Mouse (Mus musculus) bone marrow macrophage, adult 2 months (primary cell): ENCODE measurements around the gene Senp3.

Experiments
- CTCF ChIP-seq: IDR thresholded peaks from 2 replicates; pipeline ENCODE4 v1.5.1; 2012; ENCODE audit warnings: low read depth, mild to moderate bottlenecking, low read length, moderate library complexity
- POLR2A ChIP-seq: IDR thresholded peaks from 2 replicates; pipeline ENCODE4 v1.6.1; 2012; ENCODE audit warnings: mild to moderate bottlenecking, low read depth, low read length, borderline replicate concordance

DNA sequence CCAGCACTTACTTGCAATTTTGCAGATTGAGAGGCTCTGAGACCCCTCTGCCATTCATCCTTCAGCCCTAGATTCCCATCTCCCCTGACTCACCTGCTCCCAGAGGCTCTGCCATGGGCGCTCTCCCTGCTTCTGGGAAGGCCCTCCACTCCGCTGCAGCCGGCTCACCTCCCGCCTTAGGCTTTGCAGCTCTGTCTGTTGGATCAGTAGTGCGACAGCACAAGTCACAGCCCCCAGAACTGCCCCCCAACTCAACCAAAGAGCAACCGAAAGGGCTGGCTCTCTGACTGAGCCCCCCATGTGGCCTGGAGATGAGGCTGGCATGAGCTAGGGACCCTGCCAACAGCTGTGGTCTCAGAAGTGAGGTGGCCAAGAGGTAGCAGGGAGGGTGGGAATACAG is 3.1 kb upstream of the Senp3 start:
- no peak for TF ChIP-seq POLR2A
- TF ChIP-seq CTCF, result no peak
